Mouse (Mus musculus): ENCODE data around the gene Mycn. TPM values are rescaled to one million over a fixed set of nuclear protein-coding genes. Genes with fewer than 3 reads are reported as not detected.

Gene Mycn
- 1 to 10 TPM; 6.9 to 8.6 (median 7.8) TPM for total RNA-seq (2022)

DNA sequence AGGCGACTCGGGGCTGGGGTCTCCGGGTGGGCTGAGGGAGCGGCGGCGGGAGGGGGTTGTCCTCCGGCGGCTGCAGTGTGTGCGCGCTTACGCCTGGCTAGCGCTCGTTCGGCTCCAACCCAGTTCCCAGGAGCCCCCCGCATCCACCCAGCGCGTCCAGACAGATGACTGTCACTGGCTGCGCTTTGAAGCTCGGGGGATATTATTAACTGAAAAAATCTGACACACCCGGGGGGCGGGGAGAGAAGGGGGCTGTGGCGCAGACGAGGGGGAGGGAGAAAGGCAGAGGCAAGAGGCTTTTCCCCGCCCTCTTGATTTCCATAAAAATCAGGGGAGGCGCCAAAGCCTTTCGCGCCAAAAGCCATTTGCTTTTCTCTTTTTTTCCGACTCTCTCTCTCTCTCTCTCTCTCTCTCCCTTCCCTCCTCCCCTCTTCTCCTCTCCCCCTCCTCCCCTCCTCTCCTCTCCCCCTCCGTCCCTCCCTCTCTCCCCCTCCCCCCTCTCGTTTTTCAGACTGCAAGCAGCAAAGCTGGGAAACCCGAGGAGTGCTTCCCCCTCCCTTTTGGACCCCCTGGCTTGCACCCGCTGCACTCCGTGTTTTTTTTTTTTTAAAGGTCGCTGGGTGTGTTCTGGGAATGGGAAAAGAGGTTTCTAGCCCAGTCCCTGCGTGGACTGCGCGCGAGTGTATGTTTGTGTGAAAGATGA lies at the start of gene Mycn:
Gene Mycn, minus strand, starts transcription at position 254 of the 703 bp plus-strand sequence.
- peak; percentile 59 to 66 for DNase-seq (ENCODE audit: low spot score in 2 of 2)

DNA sequence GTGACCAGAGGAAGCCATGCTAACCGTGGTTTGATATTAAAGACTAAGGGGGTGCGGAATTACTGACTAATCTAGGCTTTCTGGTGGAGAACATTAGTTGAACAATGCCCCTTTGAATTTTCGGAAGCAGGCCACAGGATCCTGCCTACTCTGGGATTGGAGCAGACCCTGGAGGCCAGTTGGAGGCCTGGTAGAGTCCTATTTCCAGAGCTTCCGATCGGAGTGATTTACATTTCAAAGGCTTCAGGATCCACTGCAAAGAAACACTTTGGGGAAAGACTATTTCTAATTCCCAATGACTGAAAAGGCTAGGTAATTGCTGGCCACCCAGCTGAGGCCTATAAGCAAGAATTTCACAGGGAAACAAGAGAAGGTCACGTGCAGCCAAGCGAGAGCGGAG lies 45.7 kb upstream of the Mycn start:
- no peak for DNase-seq (ENCODE audit: low spot score in 2 of 2)

DNA sequence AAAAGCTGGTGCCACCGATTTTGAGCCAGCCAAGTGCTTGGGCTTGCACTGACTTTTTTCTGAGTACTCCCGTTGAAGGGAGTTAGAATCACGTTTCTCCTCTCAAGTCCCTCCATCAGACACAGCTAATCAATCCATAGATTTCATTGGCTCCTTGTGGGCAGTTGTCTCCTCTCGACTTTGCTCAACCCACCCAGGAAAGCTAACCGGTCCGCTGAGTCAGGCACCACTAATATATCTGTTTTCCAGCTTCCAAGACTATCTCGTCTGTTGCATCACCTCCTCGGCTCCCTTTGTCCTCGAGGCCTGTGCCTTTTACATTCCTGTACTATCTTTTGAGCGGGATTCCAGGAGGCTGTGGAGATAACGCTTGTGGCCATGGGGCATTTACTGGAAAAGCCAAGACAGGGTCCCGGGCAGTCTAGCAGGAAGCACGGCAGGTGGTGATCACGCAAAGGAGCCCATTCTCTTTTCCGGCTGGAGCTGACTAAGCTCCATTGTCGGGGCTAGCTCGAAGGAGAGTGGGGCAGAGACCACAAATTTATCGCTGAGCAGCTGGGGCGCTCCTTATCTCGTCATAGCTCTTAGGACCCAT lies 45.0 kb upstream of the Mycn start:
- DNase-seq (ENCODE audit: low spot score in 2 of 2), result no peak

DNA sequence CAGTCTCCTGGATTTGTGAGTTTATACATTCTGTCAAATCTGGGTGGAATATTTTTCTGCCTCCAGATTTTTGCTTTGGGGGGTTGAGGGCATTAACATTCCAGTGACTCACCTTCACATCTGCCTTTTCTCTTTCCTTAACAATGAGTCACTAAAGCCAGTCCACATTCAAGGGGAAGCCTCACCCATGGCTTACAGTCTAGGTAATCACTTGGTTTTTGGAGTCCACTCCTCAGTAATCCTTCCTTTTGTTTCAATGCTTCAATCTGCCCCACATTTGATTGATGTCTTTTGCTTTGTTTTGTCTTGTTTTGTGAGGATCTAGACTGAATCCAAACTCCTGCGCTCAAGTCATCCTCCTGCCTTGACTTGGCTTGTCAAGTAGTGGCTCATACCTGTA lies 41.3 kb upstream of the Mycn start:
- DNase-seq (ENCODE audit: low spot score in 2 of 2), result no peak

DNA sequence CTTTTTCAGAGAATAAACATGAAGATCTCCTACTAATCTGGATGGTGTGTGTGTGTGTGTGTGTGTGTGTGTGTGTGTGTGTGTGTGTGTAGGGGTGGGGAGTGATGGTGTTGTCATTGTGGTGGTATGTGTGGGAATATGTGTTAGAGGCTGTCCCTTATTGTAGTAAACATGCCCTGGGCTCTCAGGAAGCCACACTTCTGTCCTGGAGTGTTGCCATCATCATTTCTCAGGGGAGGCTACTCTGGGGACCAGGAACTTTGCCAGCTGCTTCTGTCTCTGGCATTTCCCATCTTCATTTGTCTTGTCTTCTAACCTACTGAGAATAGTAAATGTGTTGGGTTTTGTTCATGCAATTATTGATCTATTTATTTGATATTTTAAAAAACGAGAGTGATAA lies 33.7 kb upstream of the Mycn start:
- DNase-seq (ENCODE audit: low spot score in 2 of 2), result no peak

DNA sequence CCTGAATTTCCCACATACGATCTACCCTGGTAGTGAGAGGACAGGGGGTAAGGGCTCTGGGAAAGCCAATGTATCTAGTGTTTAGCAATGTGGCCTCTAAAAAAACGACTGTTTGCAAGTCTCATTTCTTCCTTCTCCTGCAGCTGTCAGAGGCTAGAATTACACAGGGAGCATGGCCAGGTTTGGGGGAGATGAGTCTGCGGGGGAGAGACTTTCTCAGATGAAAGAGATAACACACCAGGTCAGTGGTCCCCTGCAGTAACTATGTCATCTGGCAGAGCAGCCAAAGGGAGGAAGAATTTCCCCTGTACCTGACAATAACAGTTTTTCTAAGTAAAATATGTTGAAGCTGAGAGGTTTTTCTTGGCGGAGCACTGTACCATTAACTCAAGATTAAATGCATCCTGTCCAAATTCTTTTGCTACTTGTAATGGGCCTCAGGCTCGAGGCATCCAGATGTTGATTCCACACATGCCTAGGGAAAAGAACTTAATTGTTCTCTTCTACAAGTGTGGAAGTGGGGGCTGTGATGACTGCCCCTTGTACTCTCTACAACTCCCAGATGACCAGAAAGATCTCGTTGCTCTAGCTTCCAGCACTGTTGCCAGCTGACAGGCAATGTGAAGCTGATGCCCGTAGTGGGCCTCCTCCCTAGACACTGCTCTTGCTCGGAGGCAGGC lies 31.2 kb upstream of the Mycn start:
- DNase-seq (ENCODE audit: low spot score in 2 of 2), result no peak

DNA sequence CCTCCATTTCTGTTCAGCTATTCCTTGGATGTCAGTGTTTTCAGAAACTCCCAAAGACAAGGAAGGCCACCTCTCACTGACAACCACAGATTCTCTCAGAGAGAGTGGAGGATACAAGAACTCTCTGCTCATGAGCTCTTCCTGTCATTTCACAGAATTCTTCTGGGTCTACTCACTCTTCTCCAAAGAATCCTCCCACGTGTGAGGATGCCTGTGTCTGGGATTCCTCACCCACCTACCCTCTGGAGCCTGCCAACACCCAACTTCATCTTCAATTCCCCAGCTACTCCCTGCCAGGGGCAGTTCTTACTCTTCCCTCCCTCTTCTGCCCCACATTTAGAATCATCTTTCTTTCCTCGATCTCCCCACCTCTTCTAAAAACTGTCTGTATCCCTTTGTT lies 26.2 kb upstream of the Mycn start:
- DNase-seq (ENCODE audit: low spot score in 2 of 2), result no peak

DNA sequence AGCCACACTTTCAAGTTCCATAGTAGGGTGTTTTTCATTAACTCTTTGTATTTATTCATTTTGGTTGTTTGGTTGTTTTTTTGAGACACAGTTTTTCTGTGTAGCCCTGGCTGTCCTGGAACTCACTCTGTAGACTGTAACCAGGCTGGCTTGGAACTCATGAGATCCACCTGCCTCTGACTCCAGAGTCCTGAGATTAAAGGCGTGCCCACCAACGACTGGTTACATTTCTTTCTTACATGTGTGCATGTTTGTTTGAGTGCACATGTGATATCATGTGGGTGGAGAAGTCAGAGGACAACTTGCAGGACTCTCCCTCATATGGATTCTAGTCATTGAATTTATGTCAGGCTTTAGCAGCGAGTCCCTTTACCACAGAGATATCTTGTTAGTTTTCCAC lies 23.1 kb upstream of the Mycn start:
- DNase-seq (ENCODE audit: low spot score in 2 of 2), result no peak

DNA sequence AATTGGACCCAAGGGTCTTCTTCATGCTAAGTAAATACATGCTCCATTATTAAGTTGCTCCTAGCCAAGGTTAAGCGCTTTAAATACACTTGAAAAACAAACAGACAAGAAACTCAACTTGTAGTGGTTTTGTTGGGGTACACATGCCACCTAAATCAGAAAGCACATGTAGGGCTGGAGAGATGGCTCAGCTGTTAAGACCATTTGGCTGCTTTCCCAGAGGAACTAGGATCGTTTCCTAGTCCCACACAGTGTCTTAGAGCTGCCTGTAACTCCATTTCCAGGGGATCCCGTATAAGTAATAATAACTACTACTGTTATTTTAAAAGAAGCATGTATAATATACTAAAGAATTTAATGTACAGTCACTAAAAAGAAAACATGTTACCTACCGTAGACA lies 5.9 kb upstream of the Mycn start:
- DNase-seq (ENCODE audit: low spot score in 2 of 2), result no peak

DNA sequence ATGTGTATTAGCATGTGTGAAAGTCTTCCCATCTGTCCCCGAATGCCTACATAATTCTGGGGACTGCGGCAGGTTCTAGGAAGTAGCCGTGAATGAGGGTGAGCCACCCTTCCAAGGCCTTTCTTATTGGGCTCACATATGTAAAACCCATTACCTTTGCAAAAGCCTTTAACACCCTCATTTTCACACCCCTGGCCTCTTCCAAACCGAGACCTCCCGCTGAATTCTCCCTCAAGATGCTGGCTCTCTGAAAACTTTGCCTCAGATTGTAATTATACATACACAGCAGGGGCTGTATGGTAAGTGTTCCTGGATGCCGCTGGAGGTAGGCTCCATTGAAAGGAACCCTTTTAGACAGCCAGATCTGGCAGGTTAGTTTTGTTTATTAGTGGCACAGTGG lies 1.6 kb upstream of the Mycn start:
- no peak for DNase-seq (ENCODE audit: low spot score in 2 of 2)

DNA sequence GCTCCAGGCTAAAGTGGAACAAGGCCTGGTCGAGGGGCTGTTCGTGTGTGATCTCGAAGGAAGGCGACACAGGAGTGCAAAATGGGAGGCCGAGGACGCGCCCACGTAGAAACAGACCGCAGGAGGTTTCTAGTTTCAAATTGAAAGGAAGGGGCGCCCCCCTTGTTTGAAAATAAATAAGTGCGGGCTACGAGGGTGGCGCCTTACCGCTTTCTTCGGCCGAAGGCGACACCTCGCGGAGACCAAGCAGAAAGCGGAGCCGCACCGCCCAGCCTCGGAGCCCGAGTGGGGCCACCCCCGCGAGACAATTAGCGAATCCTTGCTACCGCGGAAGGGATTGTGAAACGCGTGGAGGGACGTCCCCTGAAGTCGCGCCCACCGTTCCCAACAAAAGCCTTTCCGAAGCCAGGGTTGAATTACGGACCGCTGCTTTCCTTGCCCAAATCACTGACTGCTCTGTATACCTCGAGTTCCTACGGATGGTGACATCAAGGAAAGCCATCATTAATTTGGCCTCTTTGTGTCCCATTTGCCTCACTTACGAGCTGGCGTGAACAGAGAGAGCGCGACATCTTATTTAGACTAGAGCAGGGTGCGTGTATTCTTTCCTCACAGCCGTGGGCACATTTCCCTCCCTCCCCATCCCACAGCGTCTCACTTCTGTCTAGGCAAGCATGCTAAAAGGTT lies 793 bp upstream of the Mycn start:
- peak; percentile 82 to 85 for DNase-seq (ENCODE audit: low spot score in 2 of 2)

DNA sequence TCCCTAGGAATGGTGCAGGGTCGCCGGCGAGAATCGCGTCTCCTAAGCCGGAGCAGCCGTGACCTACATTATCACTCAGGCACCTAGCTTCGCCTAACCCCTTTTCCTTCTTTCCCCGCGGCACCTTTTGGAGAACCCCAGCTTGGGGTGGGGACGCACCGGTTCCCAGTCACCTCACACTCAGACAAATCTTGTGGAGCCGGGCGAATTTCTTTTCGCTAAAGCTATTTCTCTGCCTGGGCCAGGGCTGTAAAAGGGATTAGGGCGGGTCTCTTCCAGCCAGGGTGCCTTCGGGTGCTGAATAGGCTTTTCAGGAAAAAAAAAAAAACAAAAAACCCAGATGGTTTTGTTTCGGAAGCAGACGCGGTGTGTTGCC lies 597 bp downstream of the Mycn start:
- peak in 1 of 2 experiments; percentile 15 for DNase-seq (ENCODE audit: low spot score in 2 of 2)

DNA sequence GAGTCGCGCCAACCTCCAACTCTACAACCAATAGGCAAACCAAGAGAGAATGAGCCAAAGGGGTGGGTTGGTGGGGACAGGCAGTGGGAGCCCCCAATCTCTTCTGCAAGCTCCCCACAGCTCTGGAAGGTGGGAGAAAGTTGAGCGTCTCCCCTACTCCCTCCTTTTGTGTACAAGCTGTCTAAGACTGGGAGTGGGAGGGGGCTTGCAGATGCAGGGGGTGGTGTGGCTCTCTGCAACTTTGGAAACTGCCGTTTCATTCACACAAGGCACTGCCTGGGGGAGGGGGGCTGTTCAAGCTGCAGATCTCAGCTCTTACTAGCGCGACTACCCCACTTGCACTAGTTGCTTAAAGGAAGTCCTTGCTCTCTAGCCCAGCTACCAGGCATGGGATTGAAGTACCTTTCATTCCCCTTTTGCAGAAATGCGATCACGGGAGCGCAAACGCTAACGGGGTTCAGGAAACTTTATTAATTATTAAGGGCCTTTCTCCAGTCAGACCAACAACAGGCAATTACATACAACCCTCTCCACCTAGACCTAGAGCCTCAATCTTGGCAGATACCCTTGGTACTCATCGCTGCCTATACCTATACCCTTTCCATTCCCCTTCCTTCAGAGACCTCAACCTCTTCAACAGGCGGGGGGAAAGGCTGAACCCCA lies 1.1 kb downstream of the Mycn start:
- DNase-seq (ENCODE audit: low spot score in 2 of 2), result peak; percentile 8 to 23

DNA sequence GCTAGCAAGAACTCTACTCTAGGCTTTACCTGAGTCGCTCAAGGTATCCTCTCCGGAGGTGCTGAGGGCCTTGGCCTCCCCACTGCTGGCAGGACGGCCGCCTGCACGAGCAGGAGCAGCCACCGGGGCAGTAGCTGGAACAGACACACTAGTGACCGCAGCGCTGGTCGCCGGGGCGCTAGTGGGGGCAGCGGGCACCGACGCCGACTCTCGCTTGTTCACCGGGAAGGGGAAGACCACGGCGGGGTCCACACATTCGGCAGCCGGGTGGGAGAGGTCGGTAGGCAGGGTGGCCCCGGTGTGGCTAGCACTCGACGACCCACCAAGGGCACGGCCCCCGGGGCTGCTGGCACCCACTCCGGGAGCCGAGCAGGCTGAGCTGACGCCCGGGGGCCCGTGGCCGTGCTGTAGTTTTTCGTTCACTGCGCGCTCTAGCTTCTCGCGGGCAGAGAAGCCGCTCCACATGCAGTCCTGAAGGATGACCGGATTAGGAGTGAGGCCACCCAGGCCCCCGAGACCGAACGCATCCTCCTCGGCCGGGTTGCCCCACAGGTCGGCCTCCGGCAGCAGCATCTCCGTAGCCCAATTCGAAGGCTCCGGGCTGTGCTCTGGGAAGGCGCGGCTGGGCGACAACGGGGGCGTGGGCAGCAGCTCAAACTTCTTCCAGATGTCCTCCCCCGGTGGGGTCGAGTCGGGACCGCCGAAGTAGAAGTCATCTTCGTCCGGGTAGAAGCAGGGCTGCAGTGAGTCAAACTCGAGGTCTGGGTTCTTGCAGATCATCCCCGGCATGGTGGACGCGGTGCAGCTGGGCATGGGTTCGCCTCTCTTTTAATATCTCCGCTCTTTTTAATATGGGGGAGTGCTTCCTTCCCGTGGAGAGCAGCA lies 1.9 kb downstream of the Mycn start:
- peak; percentile 12 to 13 for DNase-seq (ENCODE audit: low spot score in 2 of 2)

DNA sequence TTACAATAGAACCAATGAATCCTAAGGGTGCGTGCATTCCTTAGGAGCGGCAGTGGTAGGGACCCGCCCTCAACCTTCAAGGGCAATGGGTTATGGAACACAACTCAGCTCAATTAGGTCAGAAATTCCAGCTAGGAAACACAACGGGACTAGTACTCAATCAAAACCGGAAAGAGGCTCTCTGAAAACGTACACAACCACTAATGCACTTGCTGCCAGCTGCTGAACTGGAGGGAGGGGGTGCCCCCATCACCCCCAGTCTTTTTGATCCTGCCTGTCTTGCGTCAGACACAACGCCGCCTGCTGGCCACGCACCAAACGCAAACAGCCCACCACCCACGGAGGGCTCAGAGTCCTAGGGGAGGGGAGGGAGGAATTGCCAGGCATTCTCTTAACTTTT lies 2.9 kb downstream of the Mycn start:
- DNase-seq (ENCODE audit: low spot score in 2 of 2), result peak; percentile 33 to 58

DNA sequence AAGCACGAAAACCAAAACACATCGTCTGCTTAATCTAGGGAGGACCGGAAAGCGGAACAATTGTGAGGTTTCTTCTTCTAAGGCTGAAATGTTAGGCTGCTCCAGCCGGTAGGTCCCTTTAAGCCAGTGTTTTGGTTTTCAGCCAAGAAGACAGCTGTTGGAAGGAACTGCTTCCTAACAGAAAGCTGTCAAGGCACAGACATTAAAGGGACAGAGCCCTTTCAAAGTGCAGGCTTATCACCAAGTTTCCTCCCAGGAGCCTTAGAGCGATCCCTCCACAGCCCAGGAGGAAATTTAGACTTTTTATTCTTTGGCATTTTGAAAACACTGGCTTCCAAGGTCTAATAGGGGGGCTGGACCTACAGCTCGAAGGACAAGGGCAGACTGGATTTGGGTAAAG lies 3.4 kb downstream of the Mycn start:
- DNase-seq (ENCODE audit: low spot score in 2 of 2), result peak; percentile 36 to 38

DNA sequence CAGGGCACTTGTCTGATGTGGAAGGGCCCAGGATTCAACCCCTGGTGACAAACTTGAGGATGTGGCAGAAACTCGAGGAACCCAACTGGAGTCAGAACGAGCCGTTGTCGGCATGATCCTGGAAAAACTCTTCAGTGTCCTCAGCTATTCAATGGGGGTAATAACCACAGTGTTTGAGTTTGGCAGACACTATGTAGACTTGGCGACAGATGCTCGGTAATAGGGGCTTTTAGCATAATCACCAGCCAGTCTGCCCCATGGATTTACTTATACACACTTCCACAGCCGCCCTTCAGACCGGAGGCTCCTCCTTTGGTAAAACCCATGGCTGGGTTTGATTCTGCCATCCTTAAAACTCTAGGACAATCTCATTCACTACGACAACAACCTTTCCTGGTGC lies 4.0 kb downstream of the Mycn start:
- DNase-seq (ENCODE audit: low spot score in 2 of 2), result peak in 1 of 2 experiments; percentile 13

DNA sequence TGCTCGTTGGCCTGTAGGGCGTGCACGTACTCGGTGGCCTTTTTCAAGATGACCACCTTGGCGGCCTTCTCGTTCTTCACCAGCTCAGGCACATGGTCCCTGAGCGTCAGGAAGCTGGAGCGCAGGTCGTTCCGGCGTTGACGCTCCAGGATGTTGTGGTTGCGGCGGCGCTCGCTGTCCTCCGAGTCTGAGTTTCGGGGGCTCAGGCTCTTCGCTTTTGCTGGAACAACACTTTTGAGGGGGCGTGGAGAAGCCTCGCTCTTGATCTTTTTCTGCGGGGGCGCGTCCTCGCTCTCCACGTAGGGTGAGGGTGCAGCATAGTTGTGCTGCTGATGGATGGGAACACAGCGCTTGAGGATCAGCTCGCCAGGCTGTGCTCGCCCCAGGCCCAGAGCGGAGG lies 4.6 kb downstream of the Mycn start:
- DNase-seq (ENCODE audit: low spot score in 2 of 2), result peak in 1 of 2 experiments; percentile 6

DNA sequence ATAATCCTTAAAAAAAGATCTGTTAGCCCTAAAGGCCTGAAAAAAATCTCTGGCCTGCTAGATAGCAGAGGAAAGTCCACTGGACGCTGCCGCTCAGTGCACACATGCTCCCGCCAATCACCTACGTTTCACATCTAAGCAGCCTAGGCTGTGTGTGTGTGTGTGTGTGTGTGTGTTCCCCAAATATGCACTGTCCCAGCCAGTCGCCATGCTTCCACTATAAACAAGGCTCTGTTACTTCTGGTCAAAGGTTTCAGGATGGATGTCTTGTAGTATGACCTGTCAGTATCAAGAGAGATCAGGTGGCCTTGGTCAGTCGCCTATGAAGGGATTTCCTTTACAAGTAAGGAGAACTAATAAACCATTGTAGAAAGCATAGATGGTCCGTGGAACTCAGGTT lies 9.5 kb downstream of the Mycn start:
- no peak for DNase-seq (ENCODE audit: low spot score in 2 of 2)

DNA sequence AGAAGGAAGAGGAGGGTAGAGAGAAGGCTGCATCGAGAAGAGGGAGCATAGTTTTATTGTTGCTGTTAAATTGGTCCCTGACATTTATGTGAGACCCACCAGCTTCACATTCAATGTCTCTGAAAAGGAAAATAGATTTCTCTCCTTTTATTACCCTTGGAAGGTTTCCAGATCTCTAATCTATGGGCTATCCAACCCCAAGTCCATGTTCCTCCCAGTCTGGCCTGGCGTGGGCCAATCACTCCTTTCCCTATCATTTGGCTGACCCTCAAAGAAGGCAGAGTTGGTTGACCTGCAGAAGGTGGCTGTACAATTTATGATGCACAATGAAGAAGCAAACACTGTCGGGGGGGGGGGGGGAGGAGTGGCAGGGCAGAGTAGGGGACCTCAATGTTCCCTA lies 13.5 kb downstream of the Mycn start:
- no peak for DNase-seq (ENCODE audit: low spot score in 2 of 2)

Data from layer of hippocampus, adult 8-10 months (tissue).